Mouse (Mus musculus): Measurements from ENCODE around the gene Gart.

GRCm38 (mm10) chr16:91623074-91623473, 23.7 kb downstream of the Gart start:
- no peak for TF ChIP-seq CTCF (IDR thresholded peaks at IDR 0.05; ENCODE audit: insufficient read depth, low read length)
- no peak for TF ChIP-seq POLR2A (IDR thresholded peaks at IDR 0.05; ENCODE audit: borderline replicate concordance, extremely low read depth, low read depth, low read length)
